Mouse (Mus musculus): Measurements from ENCODE around the gene Pde11a. TPM values are rescaled to one million over a fixed set of nuclear protein-coding genes. Genes with fewer than 3 reads are reported as not detected.
A peak's percentile ranks its signal among the peaks of the same experiment; 100 is the strongest.
"Not testable (repeated sequence)": the region's sequence is repeated elsewhere in the genome, so short reads cannot be mapped to it uniquely, and the experiment has no call there.

Pde11a gene
- polyA plus RNA-seq, 1 experiment from 2014 or later = 0.06 TPM

DNA sequence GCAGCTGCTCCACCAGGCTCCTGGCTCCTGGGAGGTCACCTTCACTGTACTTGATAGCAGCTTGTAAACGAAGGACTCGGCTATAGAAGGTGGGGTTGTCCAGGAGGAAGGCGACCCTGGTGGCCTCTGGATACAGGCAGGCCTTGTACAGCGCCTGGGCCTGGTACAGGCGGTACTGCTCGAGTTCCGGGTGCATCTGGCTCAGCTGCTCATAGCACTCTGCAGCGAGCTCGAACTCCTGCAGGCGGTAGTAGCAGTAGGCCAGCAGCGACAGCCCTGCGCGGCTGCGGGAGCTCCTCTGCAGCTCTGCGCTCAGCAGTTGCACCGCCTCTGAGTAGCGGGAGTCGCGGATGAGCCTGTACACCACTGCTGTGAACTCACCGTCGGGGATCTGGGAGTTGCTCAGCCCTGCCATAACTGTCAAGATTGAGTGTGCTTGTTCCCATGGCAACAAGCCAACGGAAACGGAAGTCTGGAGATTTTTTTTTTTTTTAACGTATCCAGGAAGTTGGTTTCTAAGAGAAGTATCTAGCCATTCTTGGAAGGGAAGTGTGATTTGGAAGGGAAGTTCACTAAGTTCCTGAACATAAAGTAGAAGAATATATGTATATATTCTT is 360.7 kb downstream of the Pde11a start, which contains the start of gene Ttc30a2:
Ttc30a2 (minus strand) TSS at position 419 of the 617 bp plus-strand sequence.
- H3K4me3 ChIP-seq = peak within 1 kb of the TSS; percentile 23; the same call in 1 of the 2 replicates
- ATAC-seq (ENCODE audit: insufficient number of reproducible peaks, low FRiP score) = peak; percentile 58; the same call in 1 of the 2 replicates
- peak within 1 kb of the TSS; percentile 55 for H3K4me2 ChIP-seq
- WGBS = 18% methylated on average over 23 of the region's 24 CpGs
- H3K9me3 ChIP-seq (replicated peaks); H3K27me3 ChIP-seq (replicated peaks); H3K27ac ChIP-seq (ENCODE audit: poor library complexity, severe bottlenecking); H3K4me1 ChIP-seq (replicated peaks); H3K36me3 ChIP-seq; H3K9ac ChIP-seq: not testable (repeated sequence)

DNA sequence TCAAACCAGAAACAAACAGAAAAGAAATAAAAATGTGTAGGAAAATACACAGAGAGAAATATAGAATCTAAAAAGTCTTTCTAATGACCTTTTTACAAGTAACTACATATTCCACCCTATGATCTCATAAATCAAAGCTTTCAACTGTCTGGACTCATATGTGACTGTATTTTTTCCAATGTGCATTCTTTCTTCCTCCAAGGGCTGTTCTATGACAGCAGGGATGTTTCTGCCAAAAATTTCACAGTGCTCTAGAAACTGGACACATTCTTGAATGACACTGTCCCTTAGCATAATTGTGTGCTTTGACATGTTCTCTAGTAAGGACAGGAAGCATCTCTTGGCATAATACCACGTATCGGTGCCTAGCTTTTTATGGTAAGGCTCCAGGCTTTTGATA is 362.5 kb downstream of the Pde11a start:
- not testable (repeated sequence) for ATAC-seq (ENCODE audit: insufficient number of reproducible peaks, low FRiP score); H3K27me3 ChIP-seq (replicated peaks); H3K4me2 ChIP-seq; H3K9ac ChIP-seq; H3K4me3 ChIP-seq; H3K36me3 ChIP-seq; H3K4me1 ChIP-seq (replicated peaks); H3K9me3 ChIP-seq (replicated peaks); H3K27ac ChIP-seq (ENCODE audit: poor library complexity, severe bottlenecking)
- 72% methylated on average over 2 of the region's 2 CpGs for WGBS

DNA sequence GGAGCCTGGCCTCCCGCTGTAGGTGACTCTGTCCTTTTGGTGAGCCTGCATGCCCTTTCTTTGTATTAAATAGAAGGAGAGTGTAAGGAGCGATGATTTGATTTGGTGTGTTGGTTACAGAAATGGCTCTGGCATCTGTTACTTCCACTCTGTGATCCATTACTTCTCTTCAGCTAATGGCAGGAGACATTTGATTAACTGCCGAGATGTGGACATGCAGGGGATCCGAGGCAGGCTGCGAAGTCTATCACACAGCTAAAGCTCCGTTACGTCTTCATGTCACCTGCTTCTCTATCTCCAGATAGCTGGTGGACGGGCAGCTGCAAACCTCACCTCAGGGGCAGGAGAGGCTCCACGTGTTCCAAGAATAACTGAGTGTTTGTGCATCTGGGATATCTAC is 364.4 kb downstream of the Pde11a start:
- H3K9ac ChIP-seq = no peak overlapping the region
- peaks cover 3% of the 10 kb centered on the region; the same call in 1 of the 2 replicates for H3K4me1 ChIP-seq (replicated peaks)
- H3K27ac ChIP-seq (ENCODE audit: poor library complexity, severe bottlenecking) = no peak overlapping the region
- H3K4me3 ChIP-seq = no peak overlapping the region
- WGBS = 40% methylated on average over 9 of the region's 9 CpGs
- H3K9me3 ChIP-seq (replicated peaks) = no peaks in the 10 kb centered on the region
- ATAC-seq (ENCODE audit: insufficient number of reproducible peaks, low FRiP score) = no peak
- H3K4me2 ChIP-seq = no peak overlapping the region
- no peaks in the 10 kb centered on the region for H3K36me3 ChIP-seq
- no peaks in the 10 kb centered on the region for H3K27me3 ChIP-seq (replicated peaks)

DNA sequence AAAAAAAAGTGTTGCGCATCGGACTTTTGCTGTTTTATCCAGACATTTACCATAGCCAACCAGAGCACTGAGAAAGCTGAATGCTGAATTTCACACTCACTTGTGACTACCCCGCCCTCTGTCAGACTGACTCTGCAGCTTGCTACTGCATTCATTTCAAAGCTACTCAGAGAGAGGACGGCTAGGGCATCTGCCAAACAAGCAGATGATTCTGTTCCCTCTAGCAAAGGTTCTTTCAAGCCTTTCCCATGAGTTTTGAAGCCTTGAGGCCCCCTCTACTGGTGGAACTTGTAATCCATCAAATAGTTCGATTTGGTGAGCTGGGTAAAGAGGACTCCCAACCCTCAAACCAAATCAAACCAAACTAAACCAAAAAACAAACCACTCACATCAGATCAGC is 373.6 kb downstream of the Pde11a start:
- no peaks in the 10 kb centered on the region for H3K36me3 ChIP-seq
- peak overlapping the region; percentile 69 for H3K4me2 ChIP-seq
- H3K9me3 ChIP-seq (replicated peaks) = no peaks in the 10 kb centered on the region
- WGBS = 10% methylated on average over 5 of the region's 5 CpGs
- H3K27me3 ChIP-seq (replicated peaks) = no peaks in the 10 kb centered on the region; the same call in 1 of the 2 replicates
- H3K4me3 ChIP-seq = peak overlapping the region; percentile 29
- H3K4me1 ChIP-seq (replicated peaks) = peaks cover 25% of the 10 kb centered on the region
- H3K27ac ChIP-seq (ENCODE audit: poor library complexity, severe bottlenecking) = peak overlapping the region; percentile 54; the same call in 1 of the 2 replicates
- H3K9ac ChIP-seq = 0 out of 2 replicates have a peak overlapping the region, but pooled peaks have one; percentile 60
- no peak for ATAC-seq (ENCODE audit: insufficient number of reproducible peaks, low FRiP score)

DNA sequence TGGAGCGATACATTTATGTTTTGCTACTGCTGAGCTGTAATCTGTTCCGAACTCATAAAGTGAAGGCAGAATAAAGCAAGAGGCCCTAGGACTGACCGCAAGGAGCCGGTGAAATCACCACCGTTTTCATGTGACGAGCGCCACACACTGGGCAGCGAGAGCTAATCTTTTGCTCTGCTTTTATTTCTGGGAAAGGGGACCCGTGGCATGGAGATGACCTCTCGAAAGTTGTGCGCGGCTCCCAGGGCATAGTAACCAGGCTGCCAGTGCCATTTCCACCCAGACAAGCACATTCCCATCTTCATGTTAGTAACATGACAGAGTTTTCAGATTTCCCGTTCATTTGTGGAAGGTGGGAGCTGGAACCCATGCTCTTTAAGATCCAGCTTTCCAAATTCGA is 374.1 kb downstream of the Pde11a start:
- Histone ChIP-seq H3K9ac (peak overlapping the region; percentile 60), H3K4me3 (peak overlapping the region; percentile 29), H3K4me1 (replicated peaks) (peaks cover 28% of the 10 kb centered on the region), H3K27me3 (replicated peaks) (no peaks in the 10 kb centered on the region; the same call in 1 of the 2 replicates), H3K9me3 (replicated peaks) (no peaks in the 10 kb centered on the region), H3K27ac (ENCODE audit: poor library complexity, severe bottlenecking) (peak overlapping the region; percentile 54; the same call in 1 of the 2 replicates), H3K36me3 (no peaks in the 10 kb centered on the region), H3K4me2 (peak overlapping the region; percentile 69)
- 9% methylated on average over 14 of the region's 14 CpGs for WGBS
- ATAC-seq (ENCODE audit: insufficient number of reproducible peaks, low FRiP score) = peak; percentile 63

DNA sequence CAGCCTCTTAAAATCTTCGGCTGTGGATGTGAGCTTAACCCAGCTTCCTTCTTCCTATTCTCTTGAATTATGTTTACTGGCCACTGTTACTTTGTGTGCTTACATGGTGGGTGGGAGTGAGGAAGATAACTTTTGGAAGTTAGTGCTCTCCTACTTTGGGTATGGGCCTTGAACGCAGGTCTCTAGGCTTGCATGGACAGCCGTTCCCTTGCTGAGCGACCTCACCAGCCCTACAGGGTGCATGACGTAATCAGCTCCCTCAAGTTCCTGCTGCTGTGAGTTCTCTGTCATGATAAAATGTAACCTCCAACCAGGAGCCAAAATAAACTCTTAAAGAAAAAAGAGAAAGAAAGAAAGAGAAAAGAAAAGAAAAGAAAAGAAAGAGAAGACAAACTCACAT is 374.5 kb downstream of the Pde11a start:
- WGBS = 47% methylated on average over 5 of the region's 5 CpGs
- H3K4me2 ChIP-seq = peak overlapping the region; percentile 69
- peak overlapping the region; percentile 29; the same call in 1 of the 2 replicates for H3K4me3 ChIP-seq
- H3K9ac ChIP-seq = peak overlapping the region; percentile 23; the same call in 1 of the 2 replicates
- H3K36me3 ChIP-seq = no peaks in the 10 kb centered on the region
- H3K4me1 ChIP-seq (replicated peaks) = peaks cover 33% of the 10 kb centered on the region
- ATAC-seq (ENCODE audit: insufficient number of reproducible peaks, low FRiP score) = no peak
- no peak overlapping the region; the same call in 1 of the 2 replicates for H3K27ac ChIP-seq (ENCODE audit: poor library complexity, severe bottlenecking)
- H3K27me3 ChIP-seq (replicated peaks) = no peaks in the 10 kb centered on the region; the same call in 1 of the 2 replicates
- H3K9me3 ChIP-seq (replicated peaks) = no peaks in the 10 kb centered on the region

DNA sequence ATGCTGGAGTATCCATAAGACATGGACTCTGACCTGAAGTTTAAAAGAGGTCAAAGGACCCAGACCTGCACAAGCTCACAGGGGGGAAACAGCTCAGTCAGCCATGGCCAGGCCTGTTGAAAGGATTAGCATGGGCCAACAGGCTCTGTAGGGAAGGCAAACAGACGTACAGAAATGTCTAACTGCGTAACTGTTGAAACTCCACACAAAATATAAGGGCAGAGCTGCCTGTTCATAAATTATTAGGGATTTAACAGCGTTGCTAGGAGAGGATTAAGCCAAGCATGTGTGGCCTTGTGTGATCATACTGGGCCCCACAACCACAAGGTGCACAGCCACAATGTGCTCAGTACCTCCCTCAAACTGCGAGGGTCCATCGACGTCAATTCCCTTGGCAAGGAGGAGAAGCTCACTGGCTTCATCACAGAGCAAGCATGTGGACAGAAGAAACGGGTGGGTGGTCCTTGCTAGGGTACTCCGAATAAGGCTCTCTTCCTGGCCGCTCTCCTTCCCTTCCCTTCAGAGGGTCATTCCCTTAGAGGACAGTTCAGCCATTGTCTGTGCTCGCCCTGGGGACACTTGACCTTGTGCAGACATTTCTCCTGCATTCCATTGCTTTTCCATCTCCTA is 375.2 kb downstream of the Pde11a start:
- ATAC-seq (ENCODE audit: insufficient number of reproducible peaks, low FRiP score) = no peak
- Histone ChIP-seq H3K9me3 (replicated peaks) (no peaks in the 10 kb centered on the region), H3K4me1 (replicated peaks) (peaks cover 36% of the 10 kb centered on the region), H3K27ac (ENCODE audit: poor library complexity, severe bottlenecking) (no peak overlapping the region), H3K4me2 (no peak overlapping the region), H3K27me3 (replicated peaks) (no peaks in the 10 kb centered on the region; the same call in 1 of the 2 replicates), H3K9ac (no peak overlapping the region), H3K36me3 (no peaks in the 10 kb centered on the region), H3K4me3 (no peak overlapping the region)
- 71% methylated on average over 10 of the region's 10 CpGs for WGBS

DNA sequence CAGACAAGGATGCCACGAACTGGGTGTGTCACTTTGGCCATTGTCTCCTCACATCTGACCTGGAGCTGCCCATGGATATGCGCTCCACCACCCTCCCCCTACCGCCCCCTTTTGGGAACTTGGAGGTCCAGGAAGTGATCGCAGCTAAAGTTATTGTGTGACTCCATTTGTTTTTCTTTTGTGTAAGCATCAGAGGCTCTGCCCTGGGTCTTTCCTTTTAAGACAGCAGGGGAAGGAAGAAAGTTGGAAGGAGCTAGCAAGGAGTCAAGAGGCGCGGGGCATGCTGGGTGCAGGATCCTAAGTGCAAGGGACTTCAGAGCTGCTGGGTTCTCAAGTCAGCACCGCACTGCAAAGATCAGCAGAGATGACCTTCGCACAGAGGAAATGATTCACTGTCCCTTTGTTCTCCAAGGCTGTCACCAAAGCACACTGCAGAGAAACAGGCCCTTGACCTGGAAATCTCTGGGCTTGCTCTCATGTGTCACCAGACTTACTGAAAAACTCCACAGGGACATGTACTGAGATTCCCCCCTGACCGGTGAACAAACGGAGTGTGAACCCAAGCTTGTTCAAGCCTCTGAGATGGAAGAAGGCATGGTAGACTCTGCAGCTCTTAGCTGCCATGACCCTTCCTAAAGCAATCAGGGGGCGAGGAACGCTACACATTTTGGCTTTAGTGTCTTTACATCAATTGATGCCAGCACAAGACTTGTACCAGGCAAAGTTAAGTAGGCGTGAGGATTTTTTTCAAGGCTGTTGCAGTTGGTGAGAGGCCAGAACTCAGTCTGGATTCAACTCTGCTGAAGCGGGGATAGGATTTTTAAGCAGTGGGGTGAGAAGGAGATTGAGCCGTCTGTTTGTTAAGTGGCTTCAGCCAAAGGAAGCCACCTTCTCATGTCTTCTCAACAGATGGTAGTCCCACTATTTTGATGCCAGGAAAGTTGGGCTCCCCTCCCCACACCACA is 377.9 kb downstream of the Pde11a start:
- Histone ChIP-seq H3K4me2 (peak overlapping the region; percentile 55), H3K27me3 (replicated peaks) (no peaks in the 10 kb centered on the region; the same call in none of the 2 replicates), H3K9ac (no peak overlapping the region), H3K4me3 (peak overlapping the region; percentile 4; the same call in 1 of the 2 replicates), H3K27ac (ENCODE audit: poor library complexity, severe bottlenecking) (peak overlapping the region; percentile 81), H3K36me3 (no peaks in the 10 kb centered on the region), H3K4me1 (replicated peaks) (peaks cover 42% of the 10 kb centered on the region), H3K9me3 (replicated peaks) (no peaks in the 10 kb centered on the region)
- peak; percentile 75 for ATAC-seq (ENCODE audit: insufficient number of reproducible peaks, low FRiP score)
- 41% methylated on average over 15 of the region's 15 CpGs for WGBS

DNA sequence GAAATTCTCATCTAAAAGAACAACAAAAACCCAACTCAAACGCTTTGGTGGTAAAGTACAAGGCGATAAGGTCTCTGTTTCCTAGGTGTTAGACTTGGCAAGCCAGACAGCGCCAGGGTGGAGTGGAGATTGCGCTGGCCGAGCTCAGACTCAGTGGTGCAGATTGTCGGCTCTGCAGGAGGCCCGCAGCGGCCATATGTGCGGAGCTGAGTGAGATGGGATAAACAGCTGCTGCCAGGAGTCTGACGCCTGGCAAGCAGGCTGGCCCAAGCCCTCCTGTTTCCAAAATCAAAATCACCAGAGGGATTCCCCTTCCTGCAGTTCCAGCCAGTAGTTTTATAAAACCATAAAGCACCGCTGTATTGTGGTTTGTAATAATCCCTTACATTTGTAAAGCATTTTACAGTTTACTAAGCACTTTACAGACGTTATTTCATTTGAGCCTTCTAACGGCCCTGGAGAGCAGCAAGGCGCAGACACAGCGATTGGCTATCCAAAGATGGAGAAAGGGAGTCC is 378.7 kb downstream of the Pde11a start:
- 9% methylated on average over 15 of the region's 15 CpGs for WGBS
- H3K27me3 ChIP-seq (replicated peaks) = no peaks in the 10 kb centered on the region; the same call in 1 of the 2 replicates
- peak; percentile 54; the same call in 1 of the 2 replicates for ATAC-seq (ENCODE audit: insufficient number of reproducible peaks, low FRiP score)
- peak overlapping the region; percentile 55 for H3K4me2 ChIP-seq
- H3K27ac ChIP-seq (ENCODE audit: poor library complexity, severe bottlenecking) = peak overlapping the region; percentile 81
- peak overlapping the region; percentile 4; the same call in 1 of the 2 replicates for H3K4me3 ChIP-seq
- no peaks in the 10 kb centered on the region for H3K9me3 ChIP-seq (replicated peaks)
- H3K36me3 ChIP-seq = no peaks in the 10 kb centered on the region
- no peak overlapping the region for H3K9ac ChIP-seq
- peaks cover 46% of the 10 kb centered on the region for H3K4me1 ChIP-seq (replicated peaks)

DNA sequence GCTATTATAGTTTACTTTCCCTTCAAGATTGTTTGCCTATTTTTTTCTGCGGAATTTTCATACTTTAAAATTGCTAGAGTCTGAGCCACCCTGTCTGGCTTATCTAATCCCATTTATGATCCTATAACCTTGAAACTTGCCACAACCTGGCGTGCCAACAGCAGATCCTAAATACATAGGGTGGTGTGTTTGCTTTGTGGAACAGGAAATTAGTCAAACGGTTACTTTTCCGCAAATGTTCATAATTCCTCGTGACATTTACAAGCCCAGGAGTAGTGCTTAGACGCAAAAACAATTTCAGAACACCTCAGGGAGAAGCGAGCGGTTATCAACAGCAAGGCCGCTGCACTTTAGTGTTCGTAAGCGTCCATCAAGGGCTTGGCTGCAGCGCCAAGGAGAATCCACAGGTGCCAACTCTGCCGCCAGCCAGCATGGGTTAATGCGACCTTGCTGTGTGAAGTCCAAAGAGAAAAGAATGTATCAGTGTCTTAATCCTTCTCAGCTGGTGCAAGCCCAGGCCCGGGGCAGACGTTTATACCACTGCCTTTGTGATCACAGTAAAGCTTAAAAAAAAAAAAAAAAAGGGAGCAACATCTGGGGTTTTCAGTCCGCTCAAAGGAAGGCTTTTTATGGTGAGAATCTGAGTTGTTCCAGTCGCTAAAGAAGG is 379.3 kb downstream of the Pde11a start:
- peaks cover 45% of the 10 kb centered on the region for H3K4me1 ChIP-seq (replicated peaks)
- H3K9me3 ChIP-seq (replicated peaks) = no peaks in the 10 kb centered on the region
- H3K27me3 ChIP-seq (replicated peaks) = no peaks in the 10 kb centered on the region; the same call in 1 of the 2 replicates
- no peak overlapping the region for H3K9ac ChIP-seq
- peak overlapping the region; percentile 81 for H3K27ac ChIP-seq (ENCODE audit: poor library complexity, severe bottlenecking)
- H3K4me2 ChIP-seq = peak overlapping the region; percentile 55
- 25% methylated on average over 18 of the region's 18 CpGs for WGBS
- H3K4me3 ChIP-seq = 0 out of 2 replicates have a peak overlapping the region, but pooled peaks have one; percentile 4
- ATAC-seq (ENCODE audit: insufficient number of reproducible peaks, low FRiP score) = peak; percentile 30; the same call in 1 of the 2 replicates
- H3K36me3 ChIP-seq = no peaks in the 10 kb centered on the region
